Mouse (Mus musculus): ENCODE results near the gene Utrn.

DNA sequence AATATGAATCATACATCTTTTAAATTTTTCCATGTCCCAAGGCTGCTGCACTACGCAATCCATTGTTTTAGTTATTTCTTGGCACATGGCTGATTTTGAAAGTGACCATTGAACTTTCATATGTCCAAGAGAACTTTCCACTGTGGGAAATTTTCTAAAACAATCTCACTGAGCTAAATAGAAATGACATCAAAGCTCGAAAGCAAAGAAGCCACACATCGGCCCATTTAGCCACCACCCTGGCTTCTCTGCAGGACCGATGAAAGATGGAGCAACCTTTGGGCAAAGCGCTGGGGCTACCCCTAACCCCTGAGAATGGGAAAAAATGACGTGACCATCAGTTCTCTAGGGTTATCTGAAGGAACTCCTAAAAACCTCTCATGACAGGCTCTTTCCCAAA lies 52.6 kb downstream of the Utrn start:
- no peak for TF ChIP-seq POLR2AphosphoS5 (IDR thresholded peaks at IDR 0.05; ENCODE audit: insufficient replicate concordance, low read depth, low read length)
- TF ChIP-seq CTCF (IDR thresholded peaks at IDR 0.05; ENCODE audit: low read depth, low read length): no peak
- no peak for TF ChIP-seq GATA1 (IDR thresholded peaks at IDR 0.05; ENCODE audit: borderline replicate concordance, low read length)
